Mouse (Mus musculus) kidney, adult 9 months (tissue): ENCODE results near the gene Nhsl2.

Source experiments
- DNase-seq: peaks from one replicate; pipeline ENCODE4 v3.0.0; 2022

Nhsl2 gene

GRCm38 (mm10) chrX:101907301-101907700 lies 58.1 kb downstream of the Nhsl2 start:
- no peak for DNase-seq

GRCm38 (mm10) chrX:101929131-101929530 lies 79.9 kb downstream of the Nhsl2 start:
- DNase-seq: no peak

GRCm38 (mm10) chrX:101930301-101930700 lies 81.1 kb downstream of the Nhsl2 start:
- DNase-seq: no peak

GRCm38 (mm10) chrX:101931016-101931415 lies 81.8 kb downstream of the Nhsl2 start:
- DNase-seq: no peak

GRCm38 (mm10) chrX:101932244-101932643 lies 83.1 kb downstream of the Nhsl2 start:
- no peak for DNase-seq

DNA sequence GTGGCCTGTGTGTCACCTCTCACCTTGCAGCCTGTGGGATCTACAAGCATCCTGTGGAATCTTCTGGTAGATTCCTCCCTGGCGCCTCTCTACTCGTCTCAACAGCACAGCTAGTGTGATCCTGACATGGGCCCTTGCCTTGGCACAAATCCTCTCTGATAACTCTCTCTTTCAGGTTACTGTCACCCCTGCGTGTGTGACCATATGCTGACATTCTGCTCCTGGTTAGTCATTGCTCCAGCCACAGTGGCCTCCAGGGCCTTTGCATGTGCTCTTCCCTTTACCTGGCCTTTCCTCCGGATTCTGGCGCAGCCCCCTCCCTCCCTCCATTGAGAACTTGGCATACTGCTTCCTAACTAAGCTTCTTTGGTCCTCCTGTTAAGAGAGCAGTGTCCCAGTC lies 84.2 kb downstream of the Nhsl2 start:
- no peak for DNase-seq

GRCm38 (mm10) chrX:101935291-101935840 lies 86.2 kb downstream of the Nhsl2 start:
- no peak for DNase-seq

DNA sequence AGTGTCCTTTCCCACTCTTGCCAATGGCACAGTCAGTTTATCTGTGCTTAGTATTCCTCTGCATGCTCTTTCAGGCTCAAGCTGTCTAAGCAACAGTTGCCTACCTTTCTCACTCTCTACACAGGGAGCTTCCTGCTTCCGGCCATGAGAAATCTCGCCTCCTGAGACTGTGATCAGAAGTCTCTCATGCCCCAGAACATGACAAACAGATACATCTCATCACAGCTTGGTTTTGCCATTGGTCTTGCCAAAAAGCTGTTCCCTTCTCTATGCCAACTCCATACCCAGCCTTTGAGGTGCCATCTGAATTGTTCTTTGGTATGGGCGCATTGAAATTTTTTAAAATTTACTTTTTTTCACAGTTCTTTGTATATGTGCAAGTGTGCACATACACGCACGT lies 90.3 kb downstream of the Nhsl2 start:
- DNase-seq: no peak

- DNase-seq: peak; percentile 83
Observed at GRCm38 (mm10) chrX:101942461-101942896, 93.3 kb downstream of the Nhsl2 start.

GRCm38 (mm10) chrX:101943743-101944142 lies 94.6 kb downstream of the Nhsl2 start:
- no peak for DNase-seq

DNA sequence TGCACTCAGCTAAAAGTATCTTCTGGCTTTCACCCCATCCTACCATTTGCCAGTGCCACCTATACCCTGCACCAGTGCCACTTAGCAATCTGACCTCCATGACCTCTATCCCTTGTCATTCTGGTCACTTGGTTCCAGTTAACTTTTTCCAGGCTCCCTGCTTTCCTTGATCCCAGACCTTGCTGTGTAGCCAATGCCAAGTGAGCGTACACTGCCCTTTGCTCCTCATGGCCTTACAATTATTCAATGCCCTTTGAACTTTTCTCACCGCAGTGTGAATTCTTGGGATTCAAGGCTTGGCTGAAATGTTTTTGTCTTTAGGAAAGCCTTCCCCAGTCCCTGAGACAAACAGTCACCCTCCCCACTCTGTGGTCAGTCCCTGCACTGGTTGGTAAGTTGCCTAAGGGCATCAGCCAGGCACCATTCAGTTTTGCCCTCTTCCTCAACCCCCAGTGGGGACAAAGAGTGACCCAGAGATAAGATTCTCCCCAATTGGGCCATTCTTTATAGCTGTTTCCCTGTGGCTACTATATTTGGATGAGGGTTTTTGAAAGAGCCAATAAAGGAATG lies 95.7 kb downstream of the Nhsl2 start:
- peak; percentile 82 for DNase-seq

DNA sequence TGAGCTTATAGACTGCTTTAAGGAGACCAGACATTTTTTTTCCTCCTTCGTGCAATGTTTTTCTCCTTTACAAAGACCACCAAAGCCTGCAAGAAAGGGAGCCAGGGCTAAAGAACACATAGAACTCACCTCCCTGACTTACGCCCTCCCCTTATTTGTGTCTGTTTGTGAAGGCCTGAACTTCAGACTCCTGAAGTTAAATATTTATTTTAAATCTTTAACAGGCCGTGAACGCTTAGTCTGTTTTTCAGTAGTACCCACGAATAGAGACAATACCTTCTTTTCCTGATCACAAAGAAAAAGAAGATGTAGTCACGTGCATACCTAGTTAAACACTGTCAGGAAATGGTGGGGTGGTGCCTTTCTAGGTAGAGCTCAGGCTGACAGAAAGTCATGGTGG lies 103.3 kb downstream of the Nhsl2 start:
- DNase-seq: peak; percentile 60

GRCm38 (mm10) chrX:101953256-101953655 lies 104.1 kb downstream of the Nhsl2 start:
- peak; percentile 76 for DNase-seq

- DNase-seq: peak; percentile 90
Observed at GRCm38 (mm10) chrX:101953787-101954491, 104.8 kb downstream of the Nhsl2 start.

DNA sequence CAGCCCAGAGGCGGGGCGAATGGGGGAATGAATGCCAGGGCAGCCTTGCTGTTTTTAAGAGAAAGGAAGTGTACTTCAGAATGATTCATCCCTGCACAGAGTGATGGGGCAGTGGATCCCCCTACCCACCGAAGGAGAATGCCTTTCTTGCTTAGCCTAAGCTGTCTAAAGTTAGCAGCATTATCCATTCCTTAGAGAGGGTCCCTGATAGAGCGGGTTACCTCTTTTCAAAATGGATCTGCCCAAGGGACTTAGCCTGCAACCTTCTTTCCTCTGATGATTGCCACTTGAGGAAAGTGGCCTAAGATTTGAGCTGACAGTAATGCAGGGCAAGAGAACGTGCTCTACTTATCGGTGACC lies 105.3 kb downstream of the Nhsl2 start:
- no peak for DNase-seq

- DNase-seq: no peak
Observed at GRCm38 (mm10) chrX:101961848-101962247, 112.7 kb downstream of the Nhsl2 start.

DNA sequence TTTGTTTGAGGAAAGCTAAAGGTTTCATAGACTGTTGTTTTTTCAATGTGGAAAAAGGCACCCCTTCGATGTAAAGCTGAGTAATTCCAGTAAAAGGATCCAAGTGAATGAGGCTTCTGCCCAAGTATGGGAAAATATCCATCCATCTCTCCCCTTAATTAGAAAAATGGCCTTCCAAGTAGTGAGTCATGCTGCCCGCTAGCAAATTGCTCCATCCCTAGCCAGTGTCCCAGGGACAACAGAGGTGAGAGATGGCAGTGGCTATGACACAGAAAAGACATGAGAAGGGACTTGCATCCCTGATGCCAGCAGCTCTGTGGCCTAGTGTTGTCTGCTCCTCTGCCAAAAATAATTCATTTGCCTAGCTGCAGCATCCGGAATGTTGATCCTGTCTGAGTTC lies 114.5 kb downstream of the Nhsl2 start:
- DNase-seq: no peak

DNA sequence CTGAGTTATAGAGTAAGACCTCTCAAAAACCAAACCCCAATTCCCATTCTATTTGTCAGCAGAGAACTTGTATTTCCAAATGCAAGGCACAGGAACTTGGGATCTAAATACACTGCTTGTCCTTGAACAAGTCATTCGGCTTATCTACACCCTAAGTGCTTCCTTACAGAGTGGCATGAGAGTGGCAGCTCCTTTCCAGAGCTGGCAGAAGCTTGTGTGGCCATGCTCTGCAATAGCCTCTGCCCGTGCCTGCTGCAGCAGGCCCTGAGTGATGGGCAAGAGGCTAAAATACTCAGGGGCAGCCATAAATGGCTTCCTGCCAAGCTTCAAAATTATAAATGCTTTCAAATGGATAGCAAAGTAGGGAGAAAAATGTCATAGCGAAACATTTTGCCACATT lies 123.8 kb downstream of the Nhsl2 start:
- DNase-seq: no peak

DNA sequence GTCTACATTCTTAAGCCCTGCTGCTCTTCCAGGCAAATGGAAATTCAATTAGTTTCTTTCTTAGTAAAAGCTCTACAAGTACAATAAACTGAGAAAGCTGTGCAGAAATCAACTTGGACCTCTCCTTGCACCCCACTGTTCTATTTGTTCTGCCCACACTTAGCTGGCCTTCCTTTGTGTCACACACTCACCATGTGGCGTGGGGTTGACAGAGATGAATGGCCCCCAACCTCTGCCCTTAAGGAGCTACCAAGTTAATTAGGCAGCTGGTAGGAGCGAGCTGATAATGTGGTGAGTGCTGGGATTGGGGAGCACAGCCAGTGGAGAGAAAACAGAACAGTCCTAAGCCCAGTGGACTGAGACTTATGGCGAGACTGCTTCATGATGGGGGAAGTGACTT lies 127.7 kb downstream of the Nhsl2 start:
- no peak for DNase-seq

DNA sequence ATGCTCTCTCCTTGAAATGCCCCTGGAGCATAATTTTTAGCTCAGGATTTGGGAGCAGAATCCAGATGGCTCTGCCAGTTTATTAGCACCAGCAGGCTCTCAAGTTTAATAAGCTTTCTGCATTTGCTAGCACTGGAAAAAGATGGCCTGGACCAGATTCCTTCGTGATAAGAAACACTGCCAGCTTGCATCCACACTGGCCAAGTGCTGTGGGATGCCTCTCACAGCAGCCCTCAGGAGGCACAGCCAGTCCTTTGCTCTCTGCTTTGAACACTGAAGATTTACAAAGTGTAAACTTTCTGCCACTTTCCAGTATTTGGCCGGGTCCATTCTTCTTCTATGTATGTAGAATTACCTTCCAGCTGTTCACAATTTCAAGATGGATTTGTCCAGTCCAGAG lies 129.7 kb downstream of the Nhsl2 start:
- no peak for DNase-seq

GRCm38 (mm10) chrX:101979267-101979666 lies 130.1 kb downstream of the Nhsl2 start:
- DNase-seq: no peak

DNA sequence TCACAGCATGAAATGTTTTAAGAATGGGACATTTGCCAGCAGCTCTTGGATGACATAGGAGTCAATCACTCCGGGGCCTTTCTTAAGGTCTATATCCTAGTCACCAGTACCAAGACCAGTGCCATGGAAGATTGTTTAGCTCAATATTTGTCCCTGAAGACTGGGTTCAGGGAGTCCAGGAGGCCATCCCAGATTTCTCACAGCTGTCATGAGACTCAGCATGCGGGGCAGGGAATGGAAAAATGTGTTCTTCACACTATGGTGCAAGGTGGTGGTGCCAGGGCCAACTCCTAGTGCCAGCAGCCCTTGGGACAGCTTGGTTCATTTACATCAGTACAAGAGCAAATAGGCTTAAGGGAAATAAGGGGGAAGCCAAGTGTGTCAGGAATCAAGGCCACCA lies 131.4 kb downstream of the Nhsl2 start:
- no peak for DNase-seq

GRCm38 (mm10) chrX:101981450-101981849 lies 132.3 kb downstream of the Nhsl2 start:
- DNase-seq: peak; percentile 14

GRCm38 (mm10) chrX:101983638-101984037 lies 134.5 kb downstream of the Nhsl2 start:
- DNase-seq: no peak
